Mouse (Mus musculus): ENCODE data around the gene Hist1h3e. TPM values are rescaled to one million over a fixed set of nuclear protein-coding genes. Genes with fewer than 3 reads are reported as not detected.
"Not testable (repeated sequence)": the region's sequence is repeated elsewhere in the genome, so short reads cannot be mapped to it uniquely, and the experiment has no call there.

The Hist1h3e gene
- polyA plus RNA-seq, 1 experiment from 2014 or later: 4.4 TPM

DNA sequence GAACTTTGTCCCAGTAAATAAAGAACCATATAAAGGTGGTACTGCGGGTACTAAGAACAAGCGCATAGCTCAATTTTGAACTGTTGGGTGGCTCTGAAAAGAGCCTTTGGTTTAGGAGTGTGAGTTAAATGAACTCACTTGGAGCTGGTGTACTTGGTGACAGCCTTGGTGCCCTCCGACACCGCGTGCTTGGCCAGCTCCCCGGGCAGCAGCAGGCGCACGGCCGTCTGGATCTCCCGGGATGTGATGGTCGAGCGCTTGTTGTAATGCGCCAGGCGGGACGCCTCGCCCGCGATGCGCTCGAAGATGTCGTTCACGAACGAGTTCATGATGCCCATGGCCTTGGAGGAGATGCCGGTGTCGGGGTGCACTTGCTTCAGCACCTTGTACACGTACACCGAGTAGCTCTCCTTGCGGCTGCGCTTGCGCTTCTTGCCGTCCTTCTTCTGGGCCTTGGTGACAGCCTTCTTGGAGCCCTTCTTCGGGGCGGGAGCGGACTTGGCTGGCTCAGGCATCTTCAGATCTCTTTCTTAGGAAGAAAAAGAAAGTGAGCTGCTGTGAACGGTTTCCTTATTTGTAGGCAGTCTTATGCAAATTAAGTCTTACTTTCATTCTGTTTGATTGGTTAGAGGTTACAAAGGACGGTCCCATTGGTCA is 23.4 kb upstream of the Hist1h3e start:
- not testable (repeated sequence) for H3K36me3 ChIP-seq (ENCODE audit: control insufficient read depth, insufficient read depth, low read length); H3K27me3 ChIP-seq (replicated peaks; ENCODE audit: control insufficient read depth, insufficient read depth, low read length); H3K9me3 ChIP-seq (ENCODE audit: control insufficient read depth, low read length)
- Histone ChIP-seq H3K4me3 (ENCODE audit: low read depth, low read length) (peak overlapping the region; percentile 45), H3K4me2 (ENCODE audit: low read depth, low read length) (peak overlapping the region; percentile 65), H3K27ac (replicated peaks; ENCODE audit: low read depth, low read length) (peak overlapping the region; percentile 96), H3K9ac (ENCODE audit: low read depth, low read length) (peak overlapping the region; percentile 77), H3K4me1 (ENCODE audit: control insufficient read depth, insufficient read depth, low read length) (peaks cover 27% of the 10 kb centered on the region; the same call in 1 of the 2 replicates)
- under 1% methylated on average over 10 of the region's 36 CpGs for WGBS
- DNase-seq (ENCODE audit: low spot score): peak; percentile 97
- peak; percentile 89 for ATAC-seq (ENCODE audit: low read depth)

DNA sequence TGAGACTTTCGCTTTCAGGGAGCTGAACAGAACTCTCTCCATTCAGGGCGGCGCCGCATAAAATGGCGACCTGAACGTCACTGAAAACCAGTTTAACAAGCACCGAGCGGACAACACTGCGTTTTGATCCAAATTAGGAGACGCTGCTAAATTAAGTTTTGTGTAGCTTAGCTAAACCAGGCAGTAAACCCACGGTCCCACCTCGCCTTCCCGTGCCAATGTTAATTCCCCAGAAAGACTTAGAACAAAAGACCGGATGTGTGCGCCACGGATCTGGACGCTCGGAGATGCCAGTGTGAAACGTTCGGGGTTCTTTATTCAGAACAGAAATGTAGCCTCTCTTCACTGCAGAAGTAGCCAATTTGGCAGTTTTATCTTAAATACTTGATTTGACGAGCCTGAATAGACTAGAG is 22.9 kb upstream of the Hist1h3e start:
- WGBS: under 1% methylated on average over 21 of the region's 21 CpGs
- Histone ChIP-seq H3K4me3 (ENCODE audit: low read depth, low read length) (peak overlapping the region; percentile 45), H3K27ac (replicated peaks; ENCODE audit: low read depth, low read length) (peak overlapping the region; percentile 96), H3K4me2 (ENCODE audit: low read depth, low read length) (peak overlapping the region; percentile 65), H3K36me3 (ENCODE audit: control insufficient read depth, insufficient read depth, low read length) (no peaks in the 10 kb centered on the region), H3K27me3 (replicated peaks; ENCODE audit: control insufficient read depth, insufficient read depth, low read length) (no peaks in the 10 kb centered on the region), H3K4me1 (ENCODE audit: control insufficient read depth, insufficient read depth, low read length) (peaks cover 27% of the 10 kb centered on the region; the same call in 1 of the 2 replicates), H3K9ac (ENCODE audit: low read depth, low read length) (peak overlapping the region; percentile 77), H3K9me3 (ENCODE audit: control insufficient read depth, low read length) (no peaks in the 10 kb centered on the region)
- DNase-seq (ENCODE audit: low spot score): peak; percentile 86
- ATAC-seq (ENCODE audit: low read depth): no peak

DNA sequence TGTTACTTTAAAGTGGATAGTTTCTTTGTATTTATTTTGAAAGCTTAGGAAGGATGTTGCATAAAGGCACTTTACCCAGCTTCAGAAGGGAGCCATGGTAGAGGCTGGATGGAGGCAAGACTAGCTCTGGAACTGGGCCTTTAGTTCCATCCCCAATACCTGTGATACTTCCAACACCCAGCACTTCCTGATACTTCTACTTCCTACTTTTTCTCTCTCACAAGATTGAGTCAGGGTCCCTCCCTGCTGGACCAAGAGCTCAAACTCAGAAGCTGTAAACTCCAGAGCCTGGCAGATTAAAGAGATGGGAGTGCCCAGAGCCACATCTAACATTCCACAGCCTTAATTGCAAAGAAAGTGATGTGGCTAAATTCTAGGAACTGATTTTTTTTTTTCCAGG is 22.2 kb upstream of the Hist1h3e start:
- H3K4me1 ChIP-seq (ENCODE audit: control insufficient read depth, insufficient read depth, low read length): peaks cover 27% of the 10 kb centered on the region; the same call in 1 of the 2 replicates
- DNase-seq (ENCODE audit: low spot score): peak; percentile 34
- peak overlapping the region; percentile 96 for H3K27ac ChIP-seq (replicated peaks; ENCODE audit: low read depth, low read length)
- H3K9me3 ChIP-seq (ENCODE audit: control insufficient read depth, low read length): no peaks in the 10 kb centered on the region
- ATAC-seq (ENCODE audit: low read depth): no peak
- H3K36me3 ChIP-seq (ENCODE audit: control insufficient read depth, insufficient read depth, low read length): no peaks in the 10 kb centered on the region
- no peaks in the 10 kb centered on the region for H3K27me3 ChIP-seq (replicated peaks; ENCODE audit: control insufficient read depth, insufficient read depth, low read length)
- peak overlapping the region; percentile 45 for H3K4me3 ChIP-seq (ENCODE audit: low read depth, low read length)
- H3K9ac ChIP-seq (ENCODE audit: low read depth, low read length): peak overlapping the region; percentile 77
- peak overlapping the region; percentile 65 for H3K4me2 ChIP-seq (ENCODE audit: low read depth, low read length)

DNA sequence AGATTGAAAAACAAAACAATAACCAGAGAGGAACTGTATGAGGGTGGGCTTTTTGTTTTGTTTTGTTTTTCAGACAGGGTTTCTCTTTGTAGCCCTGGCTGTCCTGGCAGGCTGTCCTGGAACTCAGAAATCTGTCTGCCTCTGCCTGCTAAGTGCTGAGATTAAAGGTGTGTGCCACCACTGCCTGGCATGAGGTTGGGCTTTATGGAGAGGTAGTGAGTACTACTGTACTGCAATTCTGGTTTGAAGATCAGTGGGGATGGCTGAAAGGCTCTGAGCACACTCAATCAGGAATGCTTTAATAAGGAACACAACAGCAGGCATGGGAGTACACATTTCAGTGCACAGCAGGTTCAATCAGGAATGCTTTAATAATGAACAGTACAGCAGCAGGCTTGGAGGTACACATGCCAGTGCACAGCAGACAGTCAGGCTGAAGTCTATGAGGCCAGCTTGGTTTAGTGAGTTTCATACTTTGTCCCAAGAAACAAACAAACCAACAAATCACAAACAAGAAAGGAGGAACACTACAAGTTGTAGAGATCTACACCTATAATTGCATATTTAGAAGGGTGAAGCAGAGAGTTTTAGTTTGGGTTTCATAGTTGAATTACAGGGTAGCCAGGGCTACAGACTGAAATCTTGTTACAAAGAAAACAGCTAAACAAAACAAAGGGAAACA is 21.4 kb upstream of the Hist1h3e start:
- Histone ChIP-seq H3K27me3 (replicated peaks; ENCODE audit: control insufficient read depth, insufficient read depth, low read length) (no peaks in the 10 kb centered on the region), H3K9me3 (ENCODE audit: control insufficient read depth, low read length) (no peaks in the 10 kb centered on the region), H3K36me3 (ENCODE audit: control insufficient read depth, insufficient read depth, low read length) (no peaks in the 10 kb centered on the region), H3K4me2 (ENCODE audit: low read depth, low read length) (peak overlapping the region; percentile 83; the same call in 1 of the 2 replicates), H3K4me1 (ENCODE audit: control insufficient read depth, insufficient read depth, low read length) (peaks cover 27% of the 10 kb centered on the region; the same call in 1 of the 2 replicates), H3K4me3 (ENCODE audit: low read depth, low read length) (no peak overlapping the region), H3K27ac (replicated peaks; ENCODE audit: low read depth, low read length) (peak overlapping the region; percentile 96), H3K9ac (ENCODE audit: low read depth, low read length) (peak overlapping the region; percentile 8; the same call in 1 of the 2 replicates)
- DNase-seq (ENCODE audit: low spot score): no peak
- no peak for ATAC-seq (ENCODE audit: low read depth)

DNA sequence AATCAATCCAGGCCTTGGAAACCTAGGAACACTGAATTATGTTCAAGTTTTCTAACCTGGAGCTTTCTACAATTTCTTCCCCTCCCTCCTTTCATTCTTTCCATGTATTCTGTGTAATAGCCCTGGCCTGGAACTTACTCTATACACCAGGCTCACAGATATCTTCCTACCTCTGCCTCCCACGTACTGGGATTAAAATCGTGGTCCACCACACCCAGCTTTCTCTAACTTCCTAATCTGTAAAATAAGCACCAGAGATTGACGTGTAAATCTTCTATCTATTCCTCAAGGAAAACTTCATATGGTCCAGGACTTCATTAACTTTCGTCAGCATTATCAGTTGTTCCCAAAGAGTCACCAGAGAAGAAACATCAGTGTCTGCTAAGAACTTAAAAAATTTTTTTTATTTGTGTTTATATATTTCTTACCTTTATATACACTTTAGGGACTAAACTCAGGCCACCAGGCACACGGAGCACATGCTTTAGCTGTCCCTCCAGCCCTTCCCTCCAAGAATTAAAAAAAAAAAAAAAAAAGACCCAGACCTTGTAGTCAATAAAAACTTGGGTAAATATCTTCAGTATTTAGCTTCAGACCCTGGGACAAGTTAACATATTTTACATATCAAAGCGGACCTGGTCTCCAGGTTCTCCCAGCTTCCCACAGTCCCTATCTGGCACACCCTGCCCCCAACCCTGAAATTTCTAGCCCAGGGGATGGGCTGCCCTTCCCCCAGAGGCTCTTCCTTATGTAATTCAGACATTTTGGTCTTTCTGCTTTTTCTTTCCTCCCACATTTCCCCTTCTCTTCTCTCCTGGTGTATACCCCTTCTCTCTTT is 20.3 kb upstream of the Hist1h3e start:
- ATAC-seq (ENCODE audit: low read depth) (no peak), DNase-seq (ENCODE audit: low spot score) (no peak)
- whole genome bisulfite sequencing: 4% methylated on average over 6 of the region's 6 CpGs
- Histone ChIP-seq H3K27me3 (replicated peaks; ENCODE audit: control insufficient read depth, insufficient read depth, low read length) (no peaks in the 10 kb centered on the region), H3K27ac (replicated peaks; ENCODE audit: low read depth, low read length) (peak overlapping the region; percentile 96), H3K9ac (ENCODE audit: low read depth, low read length) (peak overlapping the region; percentile 76), H3K36me3 (ENCODE audit: control insufficient read depth, insufficient read depth, low read length) (no peaks in the 10 kb centered on the region), H3K9me3 (ENCODE audit: control insufficient read depth, low read length) (no peaks in the 10 kb centered on the region), H3K4me2 (ENCODE audit: low read depth, low read length) (peak overlapping the region; percentile 83), H3K4me3 (ENCODE audit: low read depth, low read length) (peak overlapping the region; percentile 45), H3K4me1 (ENCODE audit: control insufficient read depth, insufficient read depth, low read length) (peaks cover 27% of the 10 kb centered on the region; the same call in 1 of the 2 replicates)

DNA sequence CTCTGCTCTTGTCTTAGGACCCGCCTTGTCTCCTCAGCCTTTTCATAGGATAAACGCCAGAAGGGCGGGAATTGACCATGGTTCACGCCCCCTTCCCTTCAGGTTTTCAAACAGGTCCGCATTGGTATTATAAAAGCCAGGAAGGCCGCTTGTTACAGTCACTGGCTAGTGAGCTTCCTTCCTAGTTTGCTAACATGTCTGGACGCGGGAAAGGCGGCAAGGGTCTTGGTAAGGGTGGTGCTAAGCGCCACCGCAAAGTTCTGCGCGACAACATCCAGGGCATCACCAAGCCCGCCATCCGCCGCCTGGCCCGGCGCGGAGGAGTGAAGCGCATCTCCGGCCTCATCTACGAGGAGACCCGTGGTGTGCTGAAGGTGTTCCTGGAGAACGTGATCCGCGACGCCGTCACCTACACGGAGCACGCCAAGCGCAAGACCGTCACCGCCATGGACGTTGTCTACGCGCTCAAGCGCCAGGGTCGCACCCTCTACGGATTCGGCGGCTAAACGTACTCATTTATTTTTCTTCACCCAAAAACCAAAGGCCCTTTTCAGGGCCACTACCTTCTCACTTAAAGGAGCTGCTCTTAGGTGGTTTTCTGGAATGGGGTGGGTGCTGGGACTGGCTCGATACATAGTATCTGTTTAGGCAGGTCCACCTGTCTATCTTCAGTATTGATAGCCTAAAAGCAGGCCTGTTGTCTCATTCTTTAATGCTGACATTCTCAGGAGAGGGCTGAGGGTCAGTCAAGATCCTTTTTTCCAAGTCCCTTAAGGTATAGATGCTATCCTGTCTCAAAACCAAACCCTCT is 19.4 kb upstream of the Hist1h3e start, which contains the start of gene Hist1h4d:
TSS of gene Hist1h4d (plus strand) at position 191 of the 811 bp plus-strand sequence.
- Histone ChIP-seq H3K4me2 (ENCODE audit: low read depth, low read length) (peak within 1 kb of the TSS; percentile 83), H3K36me3 (ENCODE audit: control insufficient read depth, insufficient read depth, low read length) (no peaks in the 10 kb centered on the region), H3K4me3 (ENCODE audit: low read depth, low read length) (peak within 1 kb of the TSS; percentile 45), H3K9me3 (ENCODE audit: control insufficient read depth, low read length) (no peaks in the 10 kb centered on the region), H3K27me3 (replicated peaks; ENCODE audit: control insufficient read depth, insufficient read depth, low read length) (no peaks in the 10 kb centered on the region), H3K9ac (ENCODE audit: low read depth, low read length) (peak within 1 kb of the TSS; percentile 76), H3K27ac (replicated peaks; ENCODE audit: low read depth, low read length) (peak within 1 kb of the TSS; percentile 96), H3K4me1 (ENCODE audit: control insufficient read depth, insufficient read depth, low read length) (peaks cover 31% of the 10 kb centered on the region)
- peak; percentile 98 for DNase-seq (ENCODE audit: low spot score)
- peak; percentile 90 for ATAC-seq (ENCODE audit: low read depth)
- 0% methylated on average over 43 of the region's 43 CpGs for WGBS

DNA sequence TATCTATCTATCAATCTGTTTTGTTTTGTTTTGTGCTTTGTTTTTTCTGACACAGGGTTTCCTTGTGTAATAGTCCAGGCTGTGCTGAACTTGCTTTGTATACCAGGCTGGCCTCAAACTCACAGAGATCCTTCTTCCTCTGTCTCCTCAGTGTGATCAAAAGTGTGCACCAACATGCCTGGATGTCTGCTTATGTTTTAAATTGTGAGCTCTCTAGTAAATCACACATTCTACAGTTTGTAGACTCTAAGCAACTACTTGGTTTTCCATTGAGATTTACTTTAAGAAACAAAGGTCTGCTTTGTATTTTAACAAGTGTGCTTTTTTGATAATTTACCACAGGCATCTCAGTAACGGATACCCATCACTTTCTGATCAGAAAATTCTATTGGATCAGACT is 15.7 kb upstream of the Hist1h3e start:
- H3K9ac ChIP-seq (ENCODE audit: low read depth, low read length): no peak overlapping the region
- no peaks in the 10 kb centered on the region for H3K36me3 ChIP-seq (ENCODE audit: control insufficient read depth, insufficient read depth, low read length)
- 81% methylated on average over 1 of the region's 1 CpGs for WGBS
- ATAC-seq (ENCODE audit: low read depth) (no peak), DNase-seq (ENCODE audit: low spot score) (no peak)
- peaks cover 17% of the 10 kb centered on the region for H3K4me1 ChIP-seq (ENCODE audit: control insufficient read depth, insufficient read depth, low read length)
- no peak overlapping the region for H3K4me2 ChIP-seq (ENCODE audit: low read depth, low read length)
- no peaks in the 10 kb centered on the region for H3K9me3 ChIP-seq (ENCODE audit: control insufficient read depth, low read length)
- H3K4me3 ChIP-seq (ENCODE audit: low read depth, low read length): no peak overlapping the region
- no peaks in the 10 kb centered on the region for H3K27me3 ChIP-seq (replicated peaks; ENCODE audit: control insufficient read depth, insufficient read depth, low read length)
- no peak overlapping the region for H3K27ac ChIP-seq (replicated peaks; ENCODE audit: low read depth, low read length)
